Mouse (Mus musculus) limb, embryonic 15.5 days (tissue): ENCODE measurements at regions not wholly inside any gene's neighbourhood (a gene's known extent, or its start where the extent isn't known, plus 50 kb on each side); places are given as distances from the start of the nearest gene placed in this dataset.

Source experiments
- ATAC-seq: fragments of 200-750 bp; cut with Nextera tagmentation; 2 replicates; pipeline ENCODE4 v1.8.0; 2017; ENCODE audit warnings: low read depth, moderate TSS enrichment; ENCODE audit not compliant: insufficient number of reproducible peaks, low FRiP score, low TSS enrichment
- H3K27ac ChIP-seq: fragments of 300-500 bp; sonication (generic); 2 replicates; pipeline ENCODE4 v1.5.1; 2015; ENCODE audit warnings: moderate library complexity, mild to moderate bottlenecking, inconsistent platforms
- H3K27me3 ChIP-seq: fragments of 300-500 bp; sonication (generic); 2 replicates; pipeline ENCODE4 v1.6.1; 2015; ENCODE audit warnings: inconsistent platforms
- H3K36me3 ChIP-seq: fragments of 300-500 bp; sonication (generic); 2 replicates; pipeline ENCODE4 v1.6.1; 2015; ENCODE audit warnings: inconsistent platforms
- H3K4me1 ChIP-seq: fragments of 300-500 bp; sonication (generic); 2 replicates; pipeline ENCODE4 v1.6.1; 2015; ENCODE audit warnings: inconsistent platforms
- H3K4me2 ChIP-seq: fragments of 300-500 bp; sonication (generic); 2 replicates; pipeline ENCODE4 v1.6.1; 2015; ENCODE audit warnings: mild to moderate bottlenecking, inconsistent platforms
- H3K4me3 ChIP-seq: fragments of 300-500 bp; sonication (generic); 2 replicates; pipeline ENCODE4 v1.5.1; 2015; ENCODE audit warnings: mild to moderate bottlenecking, inconsistent platforms
- H3K9ac ChIP-seq: fragments of 300-500 bp; sonication (generic); 2 replicates; pipeline ENCODE4 v1.6.1; 2015; ENCODE audit warnings: inconsistent platforms
- H3K9me3 ChIP-seq: fragments of 300-500 bp; sonication (generic); 2 replicates; pipeline ENCODE4 v1.6.1; 2016; ENCODE audit warnings: inconsistent platforms
- WGBS: fragments of 180-500 bp; shearing (Covaris S2); methylation state at CpG from one replicate; pipeline ENCODE4 v1.1.7; 2015; 5-methylcytosine and 5-hydroxymethylcytosine counted together

- H3K4me3 ChIP-seq, result no peak overlapping the region
- no peak overlapping the region for H3K4me2 ChIP-seq
- ATAC-seq, result no peak
- no peaks in the 10 kb centered on the region for H3K36me3 ChIP-seq
- no peaks in the 10 kb centered on the region for H3K4me1 ChIP-seq
- no peak overlapping the region for H3K9ac ChIP-seq
- H3K27ac ChIP-seq, result peak overlapping the region; percentile 33; the same call in 1 of the 2 replicates
- H3K9me3 ChIP-seq, result no peaks in the 10 kb centered on the region
- 75% methylated on average over 8 of the region's 8 CpGs for WGBS
- H3K27me3 ChIP-seq, result no peaks in the 10 kb centered on the region
Measured at GRCm38 (mm10) chr13:106689051-106689450, 247.7 kb downstream of the Ipo11 start.

GRCm38 (mm10) chr13:106669665-106670064, 267.1 kb downstream of the Ipo11 start:
- ATAC-seq, result no peak

GRCm38 (mm10) chr13:106662195-106662594, 274.6 kb downstream of the Ipo11 start:
- Histone ChIP-seq H3K9ac (no peak overlapping the region), H3K9me3 (no peaks in the 10 kb centered on the region), H3K4me1 (no peaks in the 10 kb centered on the region), H3K4me2 (no peak overlapping the region), H3K27ac (no peak overlapping the region), H3K27me3 (no peaks in the 10 kb centered on the region), H3K4me3 (no peak overlapping the region), H3K36me3 (no peaks in the 10 kb centered on the region)
- ATAC-seq, result no peak
- WGBS, result 75% methylated on average over 1 of the region's 1 CpGs

More at GRCm38 (mm10) chr13:106669665-106670064, 267.1 kb downstream of the Ipo11 start:
- Histone ChIP-seq H3K4me1 (no peaks in the 10 kb centered on the region), H3K9me3 (no peaks in the 10 kb centered on the region), H3K4me2 (no peak overlapping the region), H3K27me3 (no peaks in the 10 kb centered on the region), H3K27ac (no peak overlapping the region), H3K4me3 (no peak overlapping the region), H3K36me3 (no peaks in the 10 kb centered on the region), H3K9ac (no peak overlapping the region)
- WGBS, result 84% methylated on average over 5 of the region's 5 CpGs

GRCm38 (mm10) chr13:106649363-106649762, 287.4 kb downstream of the Ipo11 start:
- no peak overlapping the region for H3K9ac ChIP-seq

GRCm38 (mm10) chr13:106643302-106643975, 293.3 kb downstream of the Ipo11 start:
- WGBS, result 72% methylated on average over 5 of the region's 5 CpGs
- Histone ChIP-seq H3K4me2 (no peak overlapping the region), H3K4me1 (no peaks in the 10 kb centered on the region), H3K36me3 (no peaks in the 10 kb centered on the region), H3K4me3 (no peak overlapping the region), H3K9ac (no peak overlapping the region), H3K9me3 (no peaks in the 10 kb centered on the region), H3K27me3 (no peaks in the 10 kb centered on the region), H3K27ac (no peak overlapping the region)
- no peak for ATAC-seq

More at GRCm38 (mm10) chr13:106649363-106649762, 287.4 kb downstream of the Ipo11 start:
- no peak for ATAC-seq
- Histone ChIP-seq H3K4me2 (no peak overlapping the region), H3K4me1 (no peaks in the 10 kb centered on the region), H3K4me3 (no peak overlapping the region), H3K9me3 (no peaks in the 10 kb centered on the region), H3K36me3 (no peaks in the 10 kb centered on the region), H3K27ac (no peak overlapping the region), H3K27me3 (no peaks in the 10 kb centered on the region)

GRCm38 (mm10) chr13:106638706-106639385, 297.9 kb downstream of the Ipo11 start:
- no peaks in the 10 kb centered on the region for H3K4me1 ChIP-seq
- 75% methylated on average over 7 of the region's 7 CpGs for WGBS

GRCm38 (mm10) chr13:106591729-106592128, 345.0 kb downstream of the Ipo11 start:
- Histone ChIP-seq H3K36me3 (no peaks in the 10 kb centered on the region), H3K4me2 (no peak overlapping the region), H3K27ac (no peak overlapping the region), H3K27me3 (no peaks in the 10 kb centered on the region), H3K9ac (no peak overlapping the region), H3K9me3 (no peaks in the 10 kb centered on the region), H3K4me1 (no peaks in the 10 kb centered on the region), H3K4me3 (no peak overlapping the region)
- no peak for ATAC-seq
- 56% methylated on average over 2 of the region's 2 CpGs for WGBS

More at GRCm38 (mm10) chr13:106638706-106639385, 297.9 kb downstream of the Ipo11 start:
- Histone ChIP-seq H3K9ac (no peak overlapping the region), H3K36me3 (no peaks in the 10 kb centered on the region), H3K27ac (no peak overlapping the region), H3K4me2 (no peak overlapping the region), H3K27me3 (no peaks in the 10 kb centered on the region), H3K4me3 (no peak overlapping the region), H3K9me3 (no peaks in the 10 kb centered on the region)
- ATAC-seq, result no peak

- Histone ChIP-seq H3K27me3 (no peaks in the 10 kb centered on the region), H3K4me1 (no peaks in the 10 kb centered on the region), H3K27ac (no peak overlapping the region), H3K36me3 (no peaks in the 10 kb centered on the region), H3K4me2 (no peak overlapping the region), H3K9me3 (no peaks in the 10 kb centered on the region), H3K9ac (no peak overlapping the region), H3K4me3 (no peak overlapping the region)
- 75% methylated on average over 9 of the region's 9 CpGs for WGBS
- no peak for ATAC-seq
Measured at GRCm38 (mm10) chr13:106567658-106568359, 368.9 kb downstream of the Ipo11 start.

- Histone ChIP-seq H3K36me3 (no peaks in the 10 kb centered on the region), H3K27me3 (no peaks in the 10 kb centered on the region), H3K4me3 (no peak overlapping the region), H3K9me3 (no peaks in the 10 kb centered on the region), H3K4me1 (no peaks in the 10 kb centered on the region), H3K27ac (no peak overlapping the region), H3K4me2 (no peak overlapping the region), H3K9ac (no peak overlapping the region)
- WGBS, result 81% methylated on average over 1 of the region's 1 CpGs
- ATAC-seq, result no peak
Measured at GRCm38 (mm10) chr13:106562588-106562987, 374.2 kb downstream of the Ipo11 start.

- no peak overlapping the region for H3K27ac ChIP-seq
- no peaks in the 10 kb centered on the region for H3K27me3 ChIP-seq
- no peaks in the 10 kb centered on the region for H3K4me1 ChIP-seq
- 73% methylated on average over 4 of the region's 4 CpGs for WGBS
- no peaks in the 10 kb centered on the region for H3K9me3 ChIP-seq
- no peak overlapping the region for H3K4me3 ChIP-seq
- ATAC-seq, result no peak
- H3K4me2 ChIP-seq, result no peak overlapping the region
- no peak overlapping the region for H3K9ac ChIP-seq
- H3K36me3 ChIP-seq, result no peaks in the 10 kb centered on the region
Measured at GRCm38 (mm10) chr13:106562161-106562560, 374.6 kb downstream of the Ipo11 start.

GRCm38 (mm10) chr13:106525406-106526206, 411.2 kb downstream of the Ipo11 start:
- Histone ChIP-seq H3K27me3 (no peaks in the 10 kb centered on the region), H3K9ac (no peak overlapping the region), H3K4me1 (no peaks in the 10 kb centered on the region), H3K9me3 (no peaks in the 10 kb centered on the region), H3K27ac (no peak overlapping the region), H3K4me2 (no peak overlapping the region), H3K36me3 (no peaks in the 10 kb centered on the region), H3K4me3 (no peak overlapping the region)
- no peak for ATAC-seq
- 80% methylated on average over 11 of the region's 11 CpGs for WGBS
